Mouse (Mus musculus): ENCODE measurements around the gene Vps26c. TPM values are rescaled to one million over a fixed set of nuclear protein-coding genes. Genes with fewer than 3 reads are reported as not detected.

Vps26c gene
- total and polyA plus RNA-seq, 3 experiments: 40.0 to 75.5 (median 46.9) TPM

DNA sequence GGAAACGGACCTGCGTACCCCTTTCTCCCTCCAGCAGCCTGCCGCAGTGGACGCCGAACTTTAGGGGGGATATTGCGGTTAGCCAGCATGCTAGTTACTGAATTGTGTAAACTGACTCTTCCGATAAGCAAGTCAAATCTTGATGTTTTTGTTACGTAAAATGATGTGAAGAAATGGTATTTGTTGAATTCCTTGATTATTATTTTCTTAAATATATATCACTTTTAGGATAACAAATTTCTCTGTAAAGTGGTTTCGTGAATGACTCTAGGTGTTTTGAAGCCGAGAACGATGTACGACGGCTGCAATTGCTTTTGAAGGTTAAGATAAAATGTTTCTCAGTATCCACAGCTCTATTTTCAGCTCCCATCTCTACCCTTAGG, 513 bp upstream of the Vps26c start:
- dilution Hi-C loops (cut with MboI; ENCODE audit: extremely low pct_ligation_motif_present, extremely low pct_unique_long_range_greater_than_20kb, low sequenced_read_pairs) (no loop called here), in situ Hi-C loops (cut with MboI; ENCODE audit: low pct_ligation_motif_present, low pct_unique_long_range_greater_than_20kb, low sequenced_read_pairs) (no loop called here)
- Histone ChIP-seq H3K9me3 (replicated peaks; ENCODE audit: low read length) (no peaks in the 10 kb centered on the region), H3K36me3 (replicated peaks in 1 of 2; ENCODE audit: control insufficient read depth in 1 of 2, insufficient read depth in 1 of 2, low read length in 1 of 2) (peaks cover 0 to 16% of the 10 kb centered on the region in 2 experiments), H3K27me3 (replicated peaks) (no peaks in the 10 kb centered on the region), H3K4me1 (ENCODE audit: control insufficient read depth in 1 of 2, insufficient read depth in 2 of 2) (peaks cover 9 to 34% of the 10 kb centered on the region in 2 experiments), H3K4me2 (ENCODE audit: insufficient read depth, low read depth, poor library complexity, severe bottlenecking) (peak overlapping the region; percentile 86), H3K27ac (ENCODE audit: insufficient read depth, low read depth) (peak overlapping the region; percentile 80), H3K9ac (ENCODE audit: insufficient read depth, low read depth) (peak overlapping the region; percentile 70), H3K79me2 (replicated peaks; ENCODE audit: control insufficient read depth, extremely low read depth, insufficient read depth, poor library complexity, severe bottlenecking) (peaks cover 7% of the 10 kb centered on the region), H3K4me3 (replicated peaks in 1 of 3; ENCODE audit: low read depth in 2 of 3, low read length in 2 of 3, poor library complexity in 1 of 3) (peak overlapping the region; percentile 68 to 95 (median 82))
- DNase-seq (ENCODE audit: extremely low read depth): no peak
- TF ChIP-seq ZKSCAN1 (IDR thresholded peaks at IDR 0.05; ENCODE audit: borderline replicate concordance, low read depth, low read length) (no peak), TBP (conservative IDR thresholded peaks at IDR 0.05; ENCODE audit: low read depth, low read length) (peak; percentile 6; the same call in 1 of the 2 replicates), POLR2AphosphoS2 (IDR thresholded peaks at IDR 0.05; ENCODE audit: low read depth, low read length) (peak; percentile 7; the same call in 1 of the 2 replicates), MAZ (IDR thresholded peaks at IDR 0.05; ENCODE audit: low read depth, low read length) (no peak)

GRCm38 (mm10) chr16:94525955-94526343, 681 bp downstream of the Vps26c start:
- peak; percentile 50 for DNase-seq (ENCODE audit: extremely low read depth)
- no peaks in the 10 kb centered on the region for H3K27me3 ChIP-seq (replicated peaks)
- H3K9ac ChIP-seq (ENCODE audit: insufficient read depth, low read depth): peak overlapping the region; percentile 68
- H3K4me2 ChIP-seq (ENCODE audit: insufficient read depth, low read depth, poor library complexity, severe bottlenecking): peak overlapping the region; percentile 85
- TF ChIP-seq SIN3A (IDR thresholded peaks at IDR 0.05; ENCODE audit: low read length): peak; percentile 59; the same call in 1 of the 2 replicates
- TF ChIP-seq MYC (IDR thresholded peaks at IDR 0.05; ENCODE audit: low read depth, low read length): 0 out of 2 replicates have a peak, but pooled peaks have one; percentile 16
- TF ChIP-seq E2F4 (IDR thresholded peaks at IDR 0.05; ENCODE audit: insufficient replicate concordance, low read depth, low read length): no peak
- TF ChIP-seq EP300 (IDR thresholded peaks at IDR 0.05; ENCODE audit: low read length): peak; percentile 6; the same call in 1 of the 2 replicates
- peak; percentile 9; the same call in 1 of the 2 replicates for TF ChIP-seq TBP (conservative IDR thresholded peaks at IDR 0.05; ENCODE audit: low read depth, low read length)
- H3K9me3 ChIP-seq (replicated peaks; ENCODE audit: low read length): no peaks in the 10 kb centered on the region
- in situ Hi-C loops (cut with MboI; ENCODE audit: low pct_ligation_motif_present, low pct_unique_long_range_greater_than_20kb, low sequenced_read_pairs): no loop called here
- peak overlapping the region; percentile 68 to 95 (median 82) for H3K4me3 ChIP-seq (replicated peaks in 1 of 3; ENCODE audit: low read depth in 2 of 3, low read length in 2 of 3, poor library complexity in 1 of 3)
- H3K36me3 ChIP-seq (replicated peaks in 1 of 2; ENCODE audit: control insufficient read depth in 1 of 2, insufficient read depth in 1 of 2, low read length in 1 of 2): peaks cover 0 to 27% of the 10 kb centered on the region in 2 experiments
- dilution Hi-C loops (cut with MboI; ENCODE audit: extremely low pct_ligation_motif_present, extremely low pct_unique_long_range_greater_than_20kb, low sequenced_read_pairs): no loop called here
- peak overlapping the region; percentile 80 for H3K27ac ChIP-seq (ENCODE audit: insufficient read depth, low read depth)
- H3K4me1 ChIP-seq (ENCODE audit: control insufficient read depth in 1 of 2, insufficient read depth in 2 of 2): peaks cover 9 to 46% of the 10 kb centered on the region in 2 experiments
- peaks cover 7% of the 10 kb centered on the region for H3K79me2 ChIP-seq (replicated peaks; ENCODE audit: control insufficient read depth, extremely low read depth, insufficient read depth, poor library complexity, severe bottlenecking)

- peak; percentile 24 for DNase-seq (ENCODE audit: extremely low read depth)
- Histone ChIP-seq H3K27me3 (replicated peaks) (no peaks in the 10 kb centered on the region), H3K4me2 (ENCODE audit: insufficient read depth, low read depth, poor library complexity, severe bottlenecking) (peak overlapping the region; percentile 85; the same call in 1 of the 2 replicates), H3K36me3 (replicated peaks in 1 of 2; ENCODE audit: control insufficient read depth in 1 of 2, insufficient read depth in 1 of 2, low read length in 1 of 2) (peaks cover 2 to 30% of the 10 kb centered on the region in 2 experiments), H3K9ac (ENCODE audit: insufficient read depth, low read depth) (no peak overlapping the region), H3K4me3 (replicated peaks in 1 of 3; ENCODE audit: low read depth in 2 of 3, low read length in 2 of 3, poor library complexity in 1 of 3) (no peak overlapping the region), H3K4me1 (ENCODE audit: control insufficient read depth in 1 of 2, insufficient read depth in 2 of 2) (peaks cover 12 to 58% of the 10 kb centered on the region in 2 experiments), H3K79me2 (replicated peaks; ENCODE audit: control insufficient read depth, extremely low read depth, insufficient read depth, poor library complexity, severe bottlenecking) (peaks cover 7% of the 10 kb centered on the region), H3K9me3 (replicated peaks; ENCODE audit: low read length) (no peaks in the 10 kb centered on the region), H3K27ac (ENCODE audit: insufficient read depth, low read depth) (no peak overlapping the region)
- in situ Hi-C loops (cut with MboI; ENCODE audit: low pct_ligation_motif_present, low pct_unique_long_range_greater_than_20kb, low sequenced_read_pairs): no loop called here
- dilution Hi-C loops (cut with MboI; ENCODE audit: extremely low pct_ligation_motif_present, extremely low pct_unique_long_range_greater_than_20kb, low sequenced_read_pairs): no loop called here
- TF ChIP-seq JUND (conservative IDR thresholded peaks at IDR 0.05; ENCODE audit: low read depth, low read length): no peak
- TF ChIP-seq ZNF384 (IDR thresholded peaks at IDR 0.05; ENCODE audit: low read depth, low read length): no peak
- no peak for TF ChIP-seq ZC3H11A (IDR thresholded peaks at IDR 0.05; ENCODE audit: low read depth, low read length)
- no peak for TF ChIP-seq RAD21 (IDR thresholded peaks at IDR 0.05; ENCODE audit: low read depth, low read length)
- TF ChIP-seq TBP (conservative IDR thresholded peaks at IDR 0.05; ENCODE audit: low read depth, low read length): no peak
- no peak for TF ChIP-seq SIN3A (IDR thresholded peaks at IDR 0.05; ENCODE audit: low read length)
- TF ChIP-seq MAFK (IDR thresholded peaks at IDR 0.05; ENCODE audit: insufficient replicate concordance, low read length): no peak
- no peak for TF ChIP-seq NRF1 (IDR thresholded peaks at IDR 0.05; ENCODE audit: low read depth, low read length)
- no peak for TF ChIP-seq BHLHE40 (IDR thresholded peaks at IDR 0.05; ENCODE audit: low read depth, low read length)
- no peak for TF ChIP-seq TCF12 (IDR thresholded peaks at IDR 0.05; ENCODE audit: low read depth, low read length)
- no peak for TF ChIP-seq USF1 (IDR thresholded peaks at IDR 0.05; ENCODE audit: low read depth, low read length)
- TF ChIP-seq ZKSCAN1 (IDR thresholded peaks at IDR 0.05; ENCODE audit: borderline replicate concordance, low read depth, low read length): no peak
Observed at GRCm38 (mm10) chr16:94524691-94525090, 1.9 kb downstream of the Vps26c start.
